Mouse (Mus musculus) liver, embryonic 14.5 days (tissue): ENCODE results near the gene Gm10100. TPM values are rescaled to one million over a fixed set of nuclear protein-coding genes. Genes with fewer than 3 reads are reported as not detected.

Experiments used
- ATAC-seq: fragments of 200-750 bp; cut with Nextera tagmentation; 2 replicates; pipeline ENCODE4 v1.8.0; 2017; ENCODE audit warnings: moderate number of reproducible peaks, mild to moderate bottlenecking, moderate library complexity; ENCODE audit not compliant: insufficient read depth
- DNase-seq, 3 experiments: peaks; one replicate each; pipeline ENCODE4 v3.0.0-alpha.2; 2012 to 2013; ENCODE audit warnings: low read depth in 3 of 3, low spot score in 3 of 3
- H3K27ac ChIP-seq: fragments of 300-500 bp; sonication (generic); 2 replicates; pipeline ENCODE4 v1.5.1; 2014; ENCODE audit warnings: moderate library complexity, mild to moderate bottlenecking, control low read depth, inconsistent platforms
- H3K27me3 ChIP-seq: fragments of 300-500 bp; sonication (generic); 2 replicates; pipeline ENCODE4 v1.6.1; 2014; ENCODE audit warnings: mild to moderate bottlenecking, low read length, moderate library complexity; ENCODE audit not compliant: control insufficient read depth, insufficient read depth
- H3K36me3 ChIP-seq: fragments of 300-500 bp; sonication (generic); replicated peaks from 2 replicates; pipeline ENCODE4 v1.6.1; 2014; ENCODE audit warnings: low read depth; ENCODE audit not compliant: control insufficient read depth, insufficient read depth
- H3K4me1 ChIP-seq, 2 experiments: fragments of 200-500 bp in 1 of 2; fragments of 300-500 bp in 1 of 2; sonication (generic) in 1 of 2; replicated peaks; 2 replicates each; pipeline ENCODE4 v1.6.1; 2012 to 2014; ENCODE audit warnings: antibody characterized with exemption in 1 of 2, inconsistent platforms in 1 of 2, low read length in 1 of 2; ENCODE audit not compliant: control insufficient read depth in 2 of 2, insufficient read depth in 2 of 2
- H3K4me2 ChIP-seq: fragments of 300-500 bp; sonication (generic); 2 replicates; pipeline ENCODE4 v1.6.1; 2014; ENCODE audit warnings: low read depth, mild to moderate bottlenecking, control low read depth, moderate library complexity
- H3K4me3 ChIP-seq, 2 experiments: fragments of 200-500 bp in 1 of 2; fragments of 300-500 bp in 1 of 2; sonication (generic) in 1 of 2; 2 replicates each; pipeline ENCODE4 v1.5.1; 2012 to 2014; ENCODE audit warnings: low read depth in 2 of 2, low read length in 2 of 2, mild to moderate bottlenecking in 2 of 2, control low read depth in 1 of 2, inconsistent platforms in 1 of 2, moderate library complexity in 1 of 2; ENCODE audit not compliant: insufficient read depth in 1 of 2
- H3K9ac ChIP-seq: fragments of 300-500 bp; sonication (generic); replicated peaks from 2 replicates; pipeline ENCODE4 v1.6.1; 2014; ENCODE audit warnings: mild to moderate bottlenecking, control low read depth, moderate library complexity
- H3K9me3 ChIP-seq: fragments of 300-500 bp; sonication (generic); 2 replicates; pipeline ENCODE4 v1.6.1; 2016; ENCODE audit warnings: low read length, mixed read lengths; ENCODE audit not compliant: control insufficient read depth
- CTCF ChIP-seq: IDR thresholded peaks from 2 replicates; pipeline ENCODE4 v1.5.1; 2016; ENCODE audit warnings: antibody characterized with exemption, low read depth, control low read depth
- EP300 ChIP-seq: IDR thresholded peaks from 2 replicates; pipeline ENCODE4 v1.6.1; 2016; ENCODE audit warnings: antibody characterized with exemption, low read depth
- WGBS: fragments of 180-500 bp; shearing (Covaris S2); extraction: QIAGEN DNeasy Blood & Tissue Kit; methylation state at CpG from one replicate; pipeline ENCODE4 v1.1.7; 2014; ENCODE audit not compliant: insufficient replicate concordance; 5-methylcytosine and 5-hydroxymethylcytosine counted together
- polyA plus RNA-seq, 2 experiments: library from polyadenylated mRNA; depleted of rRNA in 1 of 2; stranded (reverse) in 1 of 2; unstranded in 1 of 2; fragments of >200 nt; fragmentation: Nextera tagmentation in 1 of 2; extraction: Ambion mirVana in 1 of 2; gene quantifications; 2 replicates each; pipeline versions ENCODE4 v1.2.1 to v1.2.3; 2012 to 2014

Gene Gm10100
- polyA plus RNA-seq (2012; rRNA removed) (not detected in 2 replicates), polyA plus RNA-seq (2014; fragmentation: Nextera tagmentation; extraction: Ambion mirVana) (not detected in 2 replicates)

DNA sequence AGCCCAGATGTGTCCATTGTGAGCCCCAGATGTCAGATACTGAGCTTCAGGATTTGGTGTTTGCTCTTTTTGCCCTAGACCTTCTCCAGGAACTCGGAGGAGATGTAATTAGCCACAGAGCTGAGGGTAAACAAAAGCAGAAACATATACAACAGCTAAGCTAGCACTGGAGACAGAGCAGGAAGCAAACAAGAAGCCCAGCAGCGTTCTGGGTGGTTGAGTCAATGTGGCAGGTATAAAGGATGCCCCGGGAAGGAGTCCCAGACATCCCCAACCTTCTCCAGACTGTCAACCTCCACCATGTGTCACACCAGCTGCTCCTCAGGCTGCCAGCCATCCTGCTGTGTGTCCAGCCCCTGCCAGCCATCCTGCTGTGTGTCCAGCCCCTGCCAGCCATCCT lies at the start of gene Gm10100:
Gm10100 (plus strand) TSS at position 301 of the 400 bp plus-strand sequence.
- H3K4me3 ChIP-seq: no peak within 1 kb of the TSS
- 14% methylated on average over 3 of the region's 3 CpGs for WGBS

DNA sequence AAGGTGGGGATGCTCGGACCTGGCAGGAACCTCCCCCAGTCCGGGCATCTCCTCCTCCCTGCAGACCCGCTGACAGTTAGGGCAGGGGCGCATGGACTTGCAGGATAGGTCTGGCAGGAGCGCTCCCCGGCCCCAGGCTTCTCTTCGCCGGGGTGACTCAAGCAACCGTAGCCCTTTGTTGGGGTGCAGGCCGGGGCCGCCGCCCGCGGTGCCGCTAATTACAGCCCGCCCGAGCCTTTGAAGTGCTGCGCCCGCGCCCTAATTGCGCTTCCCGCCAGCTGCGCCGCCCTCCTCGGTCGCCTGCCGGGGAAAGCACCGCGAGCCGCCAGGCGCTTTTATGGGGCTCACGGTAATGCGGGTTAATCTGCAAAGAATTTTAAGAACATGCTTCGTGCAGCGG lies 48.7 kb upstream of the Gm10100 start:
- Histone ChIP-seq H3K36me3 (no peaks in the 10 kb centered on the region), H3K27ac (no peak overlapping the region), H3K27me3 (peaks cover 40% of the 10 kb centered on the region), H3K4me1 (no peaks in the 10 kb centered on the region), H3K9ac (no peak overlapping the region), H3K9me3 (no peaks in the 10 kb centered on the region), H3K4me2 (no peak overlapping the region), H3K4me3 (no peak overlapping the region)
- TF ChIP-seq EP300 (no peak), CTCF (no peak)
- 2% methylated on average over 35 of the region's 35 CpGs for WGBS
- ATAC-seq: no peak
- no peak for DNase-seq

More for the DNA sequence above, at the start of gene Gm10100:
- ATAC-seq (no peak), DNase-seq (no peak)
- no peaks in the 10 kb centered on the region for H3K9me3 ChIP-seq
- no peaks in the 10 kb centered on the region for H3K36me3 ChIP-seq
- H3K4me1 ChIP-seq: no peaks in the 10 kb centered on the region
- no peak within 1 kb of the TSS for H3K27ac ChIP-seq
- TF ChIP-seq EP300: no peak
- TF ChIP-seq CTCF: no peak
- H3K27me3 ChIP-seq: no peaks in the 10 kb centered on the region
- H3K9ac ChIP-seq: no peak within 1 kb of the TSS
- no peak within 1 kb of the TSS for H3K4me2 ChIP-seq

DNA sequence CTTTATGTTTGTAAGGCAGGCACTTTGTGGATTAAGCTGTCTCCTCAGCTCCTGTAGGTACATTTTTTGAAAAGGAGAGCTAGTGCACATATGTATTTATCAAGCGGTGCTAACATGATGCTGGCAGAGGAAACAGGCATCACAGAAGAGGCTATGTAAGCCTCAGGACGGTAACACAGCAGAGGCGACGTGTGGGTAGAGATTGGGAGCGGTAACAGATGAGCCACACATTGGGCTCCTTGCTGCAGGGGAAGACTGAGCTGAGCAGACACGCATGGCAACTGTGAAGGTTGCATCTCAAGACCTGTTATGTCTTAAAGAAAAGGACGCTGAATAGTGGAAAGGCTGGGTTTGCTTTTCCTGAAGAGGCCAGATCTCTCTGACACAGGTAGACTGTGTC lies 43.3 kb upstream of the Gm10100 start:
- no peak for DNase-seq
- H3K27me3 ChIP-seq: peaks cover 45% of the 10 kb centered on the region
- TF ChIP-seq EP300 (no peak), CTCF (no peak)
- no peak overlapping the region for H3K27ac ChIP-seq
- no peak overlapping the region for H3K9ac ChIP-seq
- H3K36me3 ChIP-seq: no peaks in the 10 kb centered on the region
- no peak overlapping the region for H3K4me3 ChIP-seq
- no peaks in the 10 kb centered on the region for H3K9me3 ChIP-seq
- no peaks in the 10 kb centered on the region for H3K4me1 ChIP-seq
- no peak overlapping the region for H3K4me2 ChIP-seq
- WGBS: 49% methylated on average over 7 of the region's 7 CpGs
- ATAC-seq: no peak

DNA sequence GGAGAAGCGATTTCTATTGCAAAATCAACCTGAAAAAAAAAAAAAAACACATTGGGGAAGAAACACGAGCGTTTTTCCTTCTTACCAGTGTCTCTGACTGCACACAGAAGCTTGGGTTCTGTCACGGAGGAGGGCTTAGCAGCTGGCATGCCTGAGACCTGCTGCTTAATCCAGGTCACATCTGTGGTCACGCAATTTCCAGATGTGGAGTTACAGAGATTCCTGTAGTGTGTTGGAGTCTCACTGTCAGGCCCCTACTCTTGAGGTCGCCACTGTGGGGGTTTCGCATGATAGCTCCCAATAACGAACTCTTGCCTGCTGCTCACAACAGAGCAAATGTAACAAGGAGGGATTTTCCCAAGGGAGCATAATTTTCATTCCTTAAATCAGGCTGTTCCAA lies 42.1 kb upstream of the Gm10100 start:
- Histone ChIP-seq H3K36me3 (no peaks in the 10 kb centered on the region), H3K4me3 (no peak overlapping the region), H3K9me3 (no peaks in the 10 kb centered on the region), H3K4me2 (no peak overlapping the region), H3K9ac (no peak overlapping the region), H3K27me3 (peaks cover 35% of the 10 kb centered on the region), H3K27ac (no peak overlapping the region), H3K4me1 (no peaks in the 10 kb centered on the region)
- TF ChIP-seq CTCF: no peak
- no peak for TF ChIP-seq EP300
- DNase-seq: no peak
- WGBS: 31% methylated on average over 8 of the region's 8 CpGs
- ATAC-seq: no peak

DNA sequence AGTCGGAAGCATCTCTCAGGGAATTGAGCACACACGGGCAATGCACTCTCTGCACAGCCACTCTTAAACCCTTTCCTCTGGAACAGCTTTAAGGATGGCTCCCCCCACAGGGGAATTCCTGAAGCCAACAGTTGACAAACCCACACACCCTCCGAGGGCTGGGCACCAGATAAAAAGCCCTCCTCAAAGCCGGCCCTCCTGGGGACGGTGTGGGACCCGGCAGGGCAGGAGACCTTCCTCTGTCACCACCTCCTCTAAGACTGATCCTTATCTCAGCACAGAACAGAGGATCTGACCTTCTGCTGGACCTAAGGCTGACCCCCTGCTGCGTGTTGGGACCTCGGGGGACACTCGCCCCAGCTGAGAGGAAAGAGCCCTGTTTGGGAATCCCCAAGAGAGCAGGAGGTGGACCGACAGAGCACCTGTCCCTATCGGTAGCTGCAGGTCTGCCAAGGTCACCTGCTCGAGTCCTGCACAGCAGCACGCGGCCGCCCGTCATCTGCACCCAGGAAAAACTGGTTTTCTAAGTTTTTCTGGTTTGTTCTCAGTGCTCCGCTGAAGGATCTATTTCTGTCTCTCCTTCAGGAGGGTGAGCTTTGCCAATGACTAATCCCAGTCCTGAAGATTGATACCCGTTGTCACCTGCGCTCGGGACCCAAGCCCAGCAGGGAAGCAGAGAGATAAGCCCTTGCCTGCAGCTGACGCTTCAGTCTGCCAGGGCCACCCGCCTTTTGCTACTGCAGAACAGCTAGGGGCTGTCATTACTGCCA lies 40.2 kb upstream of the Gm10100 start, which contains the start of gene Tspear:
Tspear (plus strand) TSS at position 675 of the 770 bp plus-strand sequence.
- no peak within 1 kb of the TSS for H3K4me3 ChIP-seq
- TF ChIP-seq EP300: no peak
- H3K27me3 ChIP-seq: peaks cover 31% of the 10 kb centered on the region
- 6% methylated on average over 22 of the region's 22 CpGs for WGBS
- no peak within 1 kb of the TSS for H3K4me2 ChIP-seq
- H3K27ac ChIP-seq: no peak within 1 kb of the TSS
- H3K9ac ChIP-seq: no peak within 1 kb of the TSS
- DNase-seq: no peak
- no peaks in the 10 kb centered on the region for H3K4me1 ChIP-seq
- ATAC-seq: no peak
- H3K9me3 ChIP-seq: no peaks in the 10 kb centered on the region
- no peaks in the 10 kb centered on the region for H3K36me3 ChIP-seq
